Mouse (Mus musculus) bone marrow macrophage, adult 2 months (primary cell): Measurements from ENCODE around the gene Dpm1.

Experiments
- CTCF ChIP-seq: IDR thresholded peaks from 2 replicates; pipeline ENCODE4 v1.5.1; 2012; ENCODE audit warnings: low read depth, mild to moderate bottlenecking, low read length, moderate library complexity
- POLR2A ChIP-seq: IDR thresholded peaks from 2 replicates; pipeline ENCODE4 v1.6.1; 2012; ENCODE audit warnings: mild to moderate bottlenecking, low read depth, low read length, borderline replicate concordance

DNA sequence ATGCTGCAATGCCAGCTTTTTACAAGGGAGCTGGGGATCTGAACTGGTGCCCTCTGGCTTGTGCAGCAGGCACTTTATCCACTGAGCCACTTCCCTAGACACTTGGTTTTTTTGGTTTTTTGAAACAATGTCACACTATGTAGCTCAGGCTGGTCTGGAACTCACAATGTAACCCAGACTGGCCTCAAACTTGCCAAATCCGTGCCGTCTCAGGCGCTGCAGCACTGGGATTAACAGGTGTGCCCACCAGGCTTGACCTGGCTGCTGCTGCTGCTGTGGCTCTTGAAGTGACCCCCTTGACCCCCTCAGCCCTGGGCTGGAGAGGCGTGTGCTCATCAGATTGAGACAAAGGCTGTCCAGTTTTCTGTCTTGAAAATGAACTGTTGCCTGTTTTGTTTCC is 7.9 kb upstream of the Dpm1 start:
- no peak for TF ChIP-seq CTCF
- no peak for TF ChIP-seq POLR2A
